Mouse (Mus musculus): ENCODE results near the gene Lingo2. TPM values are rescaled to one million over a fixed set of nuclear protein-coding genes. Genes with fewer than 3 reads are reported as not detected.

The Lingo2 gene
- polyA plus RNA-seq, 1 experiment from 2014 or later: 75.0 TPM

GRCm38 (mm10) chr4:36635666-36636065 is 315.9 kb downstream of the Lingo2 start:
- Histone ChIP-seq H3K4me2 (ENCODE audit: low read length) (no peak overlapping the region), H3K27ac (ENCODE audit: low read depth, low read length) (no peak overlapping the region), H3K9me3 (ENCODE audit: control insufficient read depth, low read length) (no peaks in the 10 kb centered on the region), H3K4me1 (ENCODE audit: control insufficient read depth, insufficient read depth, low read depth, low read length) (no peaks in the 10 kb centered on the region), H3K27me3 (replicated peaks; ENCODE audit: control insufficient read depth, insufficient read depth, low read length) (no peaks in the 10 kb centered on the region), H3K4me3 (ENCODE audit: low read length) (no peak overlapping the region), H3K36me3 (ENCODE audit: control insufficient read depth, insufficient read depth, low read length) (no peaks in the 10 kb centered on the region), H3K9ac (ENCODE audit: low read depth, low read length) (no peak overlapping the region)
- 85% methylated on average over 2 of the region's 2 CpGs for WGBS
- no peak for ATAC-seq

GRCm38 (mm10) chr4:36576801-36577200 is 374.7 kb downstream of the Lingo2 start:
- Histone ChIP-seq H3K27ac (ENCODE audit: low read depth, low read length) (no peak overlapping the region), H3K4me3 (ENCODE audit: low read length) (no peak overlapping the region), H3K36me3 (ENCODE audit: control insufficient read depth, insufficient read depth, low read length) (no peaks in the 10 kb centered on the region), H3K9me3 (ENCODE audit: control insufficient read depth, low read length) (no peaks in the 10 kb centered on the region), H3K4me2 (ENCODE audit: low read length) (no peak overlapping the region), H3K27me3 (replicated peaks; ENCODE audit: control insufficient read depth, insufficient read depth, low read length) (no peaks in the 10 kb centered on the region), H3K9ac (ENCODE audit: low read depth, low read length) (no peak overlapping the region), H3K4me1 (ENCODE audit: control insufficient read depth, insufficient read depth, low read depth, low read length) (no peaks in the 10 kb centered on the region)
- 64% methylated on average over 5 of the region's 5 CpGs for WGBS
- ATAC-seq: no peak

GRCm38 (mm10) chr4:36576256-36576655 is 375.3 kb downstream of the Lingo2 start:
- Histone ChIP-seq H3K4me1 (ENCODE audit: control insufficient read depth, insufficient read depth, low read depth, low read length) (no peaks in the 10 kb centered on the region), H3K9me3 (ENCODE audit: control insufficient read depth, low read length) (no peaks in the 10 kb centered on the region), H3K9ac (ENCODE audit: low read depth, low read length) (no peak overlapping the region), H3K4me3 (ENCODE audit: low read length) (no peak overlapping the region), H3K27me3 (replicated peaks; ENCODE audit: control insufficient read depth, insufficient read depth, low read length) (no peaks in the 10 kb centered on the region), H3K36me3 (ENCODE audit: control insufficient read depth, insufficient read depth, low read length) (no peaks in the 10 kb centered on the region), H3K27ac (ENCODE audit: low read depth, low read length) (no peak overlapping the region), H3K4me2 (ENCODE audit: low read length) (no peak overlapping the region)
- peak; percentile 79 for ATAC-seq
- WGBS: 42% methylated on average over 3 of the region's 3 CpGs

- Histone ChIP-seq H3K27me3 (replicated peaks; ENCODE audit: control insufficient read depth, insufficient read depth, low read length) (no peaks in the 10 kb centered on the region), H3K36me3 (ENCODE audit: control insufficient read depth, insufficient read depth, low read length) (no peaks in the 10 kb centered on the region), H3K4me2 (ENCODE audit: low read length) (no peak overlapping the region), H3K9ac (ENCODE audit: low read depth, low read length) (no peak overlapping the region), H3K4me1 (ENCODE audit: control insufficient read depth, insufficient read depth, low read depth, low read length) (no peaks in the 10 kb centered on the region), H3K4me3 (ENCODE audit: low read length) (no peak overlapping the region), H3K9me3 (ENCODE audit: control insufficient read depth, low read length) (no peaks in the 10 kb centered on the region), H3K27ac (ENCODE audit: low read depth, low read length) (no peak overlapping the region)
- WGBS: 86% methylated on average over 1 of the region's 1 CpGs
- ATAC-seq: no peak
These were observed 385.0 kb downstream of the Lingo2 start for GRCm38 (mm10) chr4:36566544-36566943.

- no peak overlapping the region for H3K9ac ChIP-seq (ENCODE audit: low read depth, low read length)
- no peak for ATAC-seq
- no peaks in the 10 kb centered on the region for H3K27me3 ChIP-seq (replicated peaks; ENCODE audit: control insufficient read depth, insufficient read depth, low read length)
- H3K9me3 ChIP-seq (ENCODE audit: control insufficient read depth, low read length): no peaks in the 10 kb centered on the region
- H3K4me2 ChIP-seq (ENCODE audit: low read length): no peak overlapping the region
- no peak overlapping the region for H3K27ac ChIP-seq (ENCODE audit: low read depth, low read length)
- H3K36me3 ChIP-seq (ENCODE audit: control insufficient read depth, insufficient read depth, low read length): no peaks in the 10 kb centered on the region
- WGBS: 75% methylated on average over 1 of the region's 1 CpGs
- no peak overlapping the region for H3K4me3 ChIP-seq (ENCODE audit: low read length)
- H3K4me1 ChIP-seq (ENCODE audit: control insufficient read depth, insufficient read depth, low read depth, low read length): no peaks in the 10 kb centered on the region
These were observed 390.6 kb downstream of the Lingo2 start for GRCm38 (mm10) chr4:36560997-36561396.

GRCm38 (mm10) chr4:36540664-36541360 is 410.7 kb downstream of the Lingo2 start:
- H3K9ac ChIP-seq (ENCODE audit: low read depth, low read length): no peak overlapping the region
- no peaks in the 10 kb centered on the region for H3K36me3 ChIP-seq (ENCODE audit: control insufficient read depth, insufficient read depth, low read length)
- WGBS: 74% methylated on average over 2 of the region's 2 CpGs
- H3K4me2 ChIP-seq (ENCODE audit: low read length): no peak overlapping the region
- H3K4me1 ChIP-seq (ENCODE audit: control insufficient read depth, insufficient read depth, low read depth, low read length): no peaks in the 10 kb centered on the region
- no peaks in the 10 kb centered on the region for H3K27me3 ChIP-seq (replicated peaks; ENCODE audit: control insufficient read depth, insufficient read depth, low read length)
- no peak overlapping the region for H3K4me3 ChIP-seq (ENCODE audit: low read length)
- ATAC-seq: no peak
- no peak overlapping the region for H3K27ac ChIP-seq (ENCODE audit: low read depth, low read length)
- no peaks in the 10 kb centered on the region for H3K9me3 ChIP-seq (ENCODE audit: control insufficient read depth, low read length)

GRCm38 (mm10) chr4:36533895-36534294 is 417.7 kb downstream of the Lingo2 start:
- H3K36me3 ChIP-seq (ENCODE audit: control insufficient read depth, insufficient read depth, low read length): no peaks in the 10 kb centered on the region
- WGBS: 77% methylated on average over 2 of the region's 2 CpGs
- no peak overlapping the region for H3K27ac ChIP-seq (ENCODE audit: low read depth, low read length)
- no peak overlapping the region for H3K9ac ChIP-seq (ENCODE audit: low read depth, low read length)
- no peak overlapping the region for H3K4me3 ChIP-seq (ENCODE audit: low read length)
- no peak overlapping the region for H3K4me2 ChIP-seq (ENCODE audit: low read length)
- no peak for ATAC-seq
- no peaks in the 10 kb centered on the region for H3K9me3 ChIP-seq (ENCODE audit: control insufficient read depth, low read length)
- H3K27me3 ChIP-seq (replicated peaks; ENCODE audit: control insufficient read depth, insufficient read depth, low read length): no peaks in the 10 kb centered on the region
- no peaks in the 10 kb centered on the region for H3K4me1 ChIP-seq (ENCODE audit: control insufficient read depth, insufficient read depth, low read depth, low read length)

- no peak overlapping the region for H3K27ac ChIP-seq (ENCODE audit: low read depth, low read length)
- no peaks in the 10 kb centered on the region for H3K4me1 ChIP-seq (ENCODE audit: control insufficient read depth, insufficient read depth, low read depth, low read length)
- H3K27me3 ChIP-seq (replicated peaks; ENCODE audit: control insufficient read depth, insufficient read depth, low read length): no peaks in the 10 kb centered on the region
- H3K4me2 ChIP-seq (ENCODE audit: low read length): no peak overlapping the region
- no peak overlapping the region for H3K9ac ChIP-seq (ENCODE audit: low read depth, low read length)
- no peaks in the 10 kb centered on the region for H3K9me3 ChIP-seq (ENCODE audit: control insufficient read depth, low read length)
- 74% methylated on average over 1 of the region's 1 CpGs for WGBS
- no peak overlapping the region for H3K4me3 ChIP-seq (ENCODE audit: low read length)
- ATAC-seq: no peak
- no peaks in the 10 kb centered on the region for H3K36me3 ChIP-seq (ENCODE audit: control insufficient read depth, insufficient read depth, low read length)
These were observed 461.3 kb downstream of the Lingo2 start for GRCm38 (mm10) chr4:36490255-36490654.

GRCm38 (mm10) chr4:36435211-36435610 is 516.3 kb downstream of the Lingo2 start:
- Histone ChIP-seq H3K9ac (ENCODE audit: low read depth, low read length) (no peak overlapping the region), H3K4me1 (ENCODE audit: control insufficient read depth, insufficient read depth, low read depth, low read length) (no peaks in the 10 kb centered on the region), H3K36me3 (ENCODE audit: control insufficient read depth, insufficient read depth, low read length) (no peaks in the 10 kb centered on the region), H3K4me2 (ENCODE audit: low read length) (no peak overlapping the region), H3K9me3 (ENCODE audit: control insufficient read depth, low read length) (no peaks in the 10 kb centered on the region), H3K27ac (ENCODE audit: low read depth, low read length) (no peak overlapping the region), H3K27me3 (replicated peaks; ENCODE audit: control insufficient read depth, insufficient read depth, low read length) (no peaks in the 10 kb centered on the region), H3K4me3 (ENCODE audit: low read length) (no peak overlapping the region)
- no peak for ATAC-seq
- WGBS: 93% methylated on average over 3 of the region's 3 CpGs

Measured in hindbrain, embryonic 16.5 days (tissue).